Mouse (Mus musculus): ENCODE measurements at regions not wholly inside any gene's neighbourhood (a gene's known extent, or its start where the extent isn't known, plus 50 kb on each side); places are given as distances from the start of the nearest gene placed in this dataset.
"Not testable (repeated sequence)": the region's sequence is repeated elsewhere in the genome, so short reads cannot be mapped to it uniquely, and the experiment has no call there.

DNA sequence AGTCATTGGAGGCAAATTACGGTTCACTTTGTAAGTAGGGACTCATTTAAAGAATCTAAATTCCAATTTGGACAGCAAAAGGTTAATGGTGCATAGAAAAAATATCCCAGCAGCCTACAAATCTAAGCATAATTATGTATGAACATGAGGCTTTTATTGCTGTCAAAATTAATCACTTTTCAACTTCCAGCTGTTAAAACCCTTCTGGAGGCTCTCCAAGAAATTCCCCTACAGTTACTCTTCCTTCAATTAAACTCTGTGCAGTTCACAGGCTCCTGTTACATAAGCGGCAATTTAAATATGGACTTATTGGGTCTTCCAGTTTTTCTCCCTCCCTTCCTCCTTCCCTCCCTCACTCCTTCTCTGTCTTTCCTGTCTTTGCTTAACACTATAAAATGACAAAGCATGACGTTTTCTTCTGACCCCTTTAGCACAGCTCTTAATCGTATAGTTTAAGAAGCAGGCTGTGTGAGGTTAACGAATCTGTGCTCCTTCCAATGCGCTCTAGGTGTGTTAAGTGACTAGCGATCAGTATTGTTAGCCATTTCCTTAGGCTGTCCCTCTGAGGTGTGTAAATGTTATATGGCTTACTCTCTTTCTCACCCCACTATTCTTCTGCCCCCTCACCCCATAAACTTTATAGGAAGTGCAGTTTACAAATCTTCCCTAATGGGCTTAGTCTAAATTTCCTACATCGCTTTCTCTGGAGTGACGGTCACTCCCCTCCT is 247.0 kb downstream of the Enc1 start:
- no peak for DNase-seq (ENCODE audit: low read depth, low spot score)

DNA sequence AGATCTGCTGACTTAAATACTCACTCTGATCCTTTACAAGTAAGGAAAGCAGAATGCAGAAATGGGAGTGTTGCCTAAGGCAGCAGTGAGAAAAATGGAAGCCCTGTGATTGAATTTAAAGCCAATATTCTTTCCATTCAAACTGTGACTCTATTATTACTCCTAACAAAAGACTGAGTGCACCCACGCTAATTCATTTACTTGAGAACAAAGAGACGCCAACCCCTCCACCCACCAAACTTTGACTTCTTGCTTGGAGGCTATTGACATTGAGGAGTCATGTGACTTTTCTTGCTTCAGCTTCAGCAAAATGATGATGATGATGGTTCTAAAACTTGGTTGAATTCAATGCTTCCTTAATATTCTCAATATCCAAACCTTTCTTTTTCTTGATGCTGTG is 245.6 kb downstream of the Enc1 start:
- DNase-seq (ENCODE audit: low read depth, low spot score) = no peak

DNA sequence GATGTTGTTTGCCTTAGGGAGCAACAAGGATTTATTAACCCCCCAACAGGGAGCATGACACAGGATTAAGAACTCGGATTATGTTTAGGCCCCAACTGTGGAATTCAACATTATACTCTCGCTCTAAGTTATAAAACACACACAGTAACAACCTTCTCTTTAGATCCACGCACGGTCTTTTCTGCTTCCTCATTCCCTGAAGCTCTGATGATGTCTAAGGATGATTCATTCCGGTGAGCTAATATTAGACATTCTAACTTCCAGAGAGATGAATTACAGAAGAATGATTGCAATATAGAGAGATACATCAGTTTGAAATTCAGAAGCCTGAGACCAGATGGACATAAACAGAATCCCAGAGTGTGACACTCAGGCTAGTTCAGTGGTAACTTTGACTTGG is 245.0 kb downstream of the Enc1 start:
- DNase-seq (ENCODE audit: low read depth, low spot score) = no peak

DNA sequence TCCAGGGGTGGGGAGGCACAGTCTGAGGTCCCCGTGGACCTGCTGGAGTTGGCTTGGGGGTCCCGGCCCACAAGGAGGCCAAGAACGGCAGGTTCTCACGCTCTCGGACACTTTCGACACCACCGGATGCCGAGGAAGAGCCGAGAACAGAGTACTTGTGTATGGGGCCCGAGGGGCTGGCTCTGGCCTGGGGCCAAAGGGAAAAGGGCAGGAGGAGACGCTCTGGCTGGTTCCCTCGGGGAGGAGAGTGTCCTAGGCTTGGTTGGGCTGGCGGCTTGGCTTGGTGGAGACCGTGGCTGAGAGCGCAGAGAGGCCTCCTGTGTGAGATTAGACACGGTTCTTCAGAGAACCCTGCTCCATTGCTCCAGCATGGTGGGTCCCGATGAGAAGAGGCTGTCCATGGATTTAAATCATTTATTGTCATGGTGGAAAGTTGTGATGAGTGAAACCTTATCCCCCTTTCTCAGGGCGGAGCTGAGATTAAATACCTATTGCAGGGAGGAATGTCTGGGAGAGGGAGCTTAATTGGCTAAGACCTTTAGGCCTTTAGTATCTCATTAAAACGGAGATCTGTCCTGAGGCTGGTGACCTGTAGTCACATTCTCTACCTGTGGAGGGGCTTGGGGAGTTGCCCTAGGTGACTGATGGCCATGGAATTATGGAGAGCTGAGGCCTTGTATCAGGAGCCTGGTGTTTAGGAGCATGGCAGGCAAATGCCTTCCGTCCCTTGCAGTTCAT is 244.1 kb downstream of the Enc1 start:
- no peak for DNase-seq (ENCODE audit: low read depth, low spot score)

DNA sequence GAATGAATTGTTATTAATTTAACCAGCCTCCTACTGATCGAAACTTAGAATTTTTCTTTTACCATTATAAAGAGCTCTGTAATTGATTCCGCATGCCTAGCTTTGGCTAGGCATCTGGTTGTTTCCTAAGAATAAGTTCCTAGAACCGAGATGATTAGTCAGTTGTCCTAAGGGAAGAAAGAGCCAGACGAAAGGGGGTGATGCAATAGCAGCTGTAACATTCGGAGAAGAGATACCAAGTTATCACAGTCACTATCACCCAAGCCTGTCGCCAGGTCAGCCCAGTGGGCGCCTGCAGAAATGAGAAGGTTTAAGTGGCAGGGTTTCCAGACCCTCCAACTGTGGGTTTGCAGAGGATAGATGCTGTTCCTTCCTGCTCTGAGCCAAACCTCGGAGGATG is 242.8 kb downstream of the Enc1 start:
- DNase-seq (ENCODE audit: low read depth, low spot score) = no peak

DNA sequence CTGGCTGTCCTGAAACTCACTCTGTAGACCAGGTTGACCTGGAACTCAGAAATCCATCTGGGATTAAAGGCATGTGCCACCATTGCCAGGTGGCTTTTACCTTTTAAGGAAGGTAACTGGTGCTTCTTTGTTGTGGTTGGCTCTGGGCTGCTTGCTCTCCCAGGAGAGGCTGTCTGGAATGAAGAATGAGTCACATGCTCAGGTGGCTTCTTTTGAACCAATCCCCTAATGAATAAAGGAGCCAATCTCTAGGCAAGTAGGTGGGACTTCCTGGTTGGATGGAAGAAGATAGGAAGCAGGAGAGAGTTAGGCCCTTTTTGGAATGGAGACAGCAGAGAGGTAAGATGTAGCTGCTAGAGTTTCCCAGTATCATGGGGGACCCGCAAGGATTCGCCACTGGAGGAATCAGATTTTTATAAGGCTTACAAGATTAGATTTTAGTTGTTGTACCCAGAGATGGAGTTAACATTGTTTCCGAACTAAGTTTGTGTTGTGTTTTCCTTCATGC is 241.6 kb downstream of the Enc1 start:
- DNase-seq (ENCODE audit: low read depth, low spot score) = no peak

DNA sequence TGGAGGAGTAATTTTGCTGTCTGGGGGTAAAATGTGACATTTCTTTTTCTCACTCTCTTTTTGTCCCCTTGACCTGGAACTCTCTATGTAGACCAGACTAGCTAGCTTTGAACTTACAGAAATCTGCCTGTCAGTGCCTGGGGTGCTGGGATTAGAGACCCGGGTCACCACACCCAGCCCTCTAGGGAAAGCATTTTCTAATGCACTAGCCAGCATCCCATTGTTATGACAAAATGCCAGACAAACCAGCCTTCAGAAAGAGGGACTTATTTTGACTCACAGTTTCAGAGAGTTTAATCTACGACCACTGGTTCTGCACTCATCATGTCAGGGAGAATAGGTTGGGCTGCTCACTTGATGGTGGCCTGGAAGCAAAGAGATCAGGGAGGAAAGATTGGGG is 240.4 kb downstream of the Enc1 start:
- no peak for DNase-seq (ENCODE audit: low read depth, low spot score)

DNA sequence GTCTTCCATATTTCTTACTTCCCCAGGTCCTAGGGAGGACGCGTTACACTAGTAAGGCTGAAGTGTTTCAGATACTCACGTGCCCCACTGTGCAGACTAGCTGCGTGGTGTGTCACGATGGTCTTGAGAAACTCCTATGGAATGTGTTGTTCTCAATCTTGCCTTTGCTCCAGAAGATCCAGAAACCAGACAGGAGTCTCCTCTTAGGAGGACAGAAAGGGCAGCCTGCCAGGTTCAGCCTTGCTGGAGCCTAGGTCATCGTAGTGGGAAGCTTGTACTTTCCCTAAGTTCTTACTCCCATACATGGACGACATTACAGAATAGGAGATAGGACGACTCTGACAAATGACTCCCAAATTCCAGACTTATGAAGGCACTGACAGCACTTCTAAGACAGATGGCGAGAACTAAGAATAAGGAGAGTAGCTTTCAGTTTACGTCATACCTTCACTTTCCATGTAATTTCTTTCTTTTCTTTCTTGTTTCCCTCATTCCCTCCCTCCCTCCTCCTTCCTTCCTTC is 238.2 kb downstream of the Enc1 start:
- DNase-seq (ENCODE audit: low read depth, low spot score) = no peak

DNA sequence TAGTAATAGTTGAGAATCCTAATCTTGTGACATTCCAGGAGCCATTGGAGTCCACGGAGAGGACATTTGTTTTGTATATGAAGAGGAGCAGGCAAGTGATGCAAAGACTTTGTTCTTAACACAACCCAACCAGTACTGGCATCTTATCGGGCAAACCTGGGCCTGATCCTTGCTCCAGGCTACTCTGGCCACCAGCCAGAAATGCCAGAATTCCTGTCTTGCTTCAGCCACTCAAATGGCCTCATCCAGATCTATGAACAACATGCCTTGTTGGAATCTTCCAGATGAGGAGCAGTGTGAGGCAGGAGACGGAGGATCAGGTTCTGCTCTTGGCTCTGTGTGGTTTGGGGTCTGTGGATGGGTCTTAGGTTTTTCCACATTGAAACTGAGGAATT is 233.1 kb downstream of the Enc1 start:
- DNase-seq (ENCODE audit: low read depth, low spot score) = no peak

DNA sequence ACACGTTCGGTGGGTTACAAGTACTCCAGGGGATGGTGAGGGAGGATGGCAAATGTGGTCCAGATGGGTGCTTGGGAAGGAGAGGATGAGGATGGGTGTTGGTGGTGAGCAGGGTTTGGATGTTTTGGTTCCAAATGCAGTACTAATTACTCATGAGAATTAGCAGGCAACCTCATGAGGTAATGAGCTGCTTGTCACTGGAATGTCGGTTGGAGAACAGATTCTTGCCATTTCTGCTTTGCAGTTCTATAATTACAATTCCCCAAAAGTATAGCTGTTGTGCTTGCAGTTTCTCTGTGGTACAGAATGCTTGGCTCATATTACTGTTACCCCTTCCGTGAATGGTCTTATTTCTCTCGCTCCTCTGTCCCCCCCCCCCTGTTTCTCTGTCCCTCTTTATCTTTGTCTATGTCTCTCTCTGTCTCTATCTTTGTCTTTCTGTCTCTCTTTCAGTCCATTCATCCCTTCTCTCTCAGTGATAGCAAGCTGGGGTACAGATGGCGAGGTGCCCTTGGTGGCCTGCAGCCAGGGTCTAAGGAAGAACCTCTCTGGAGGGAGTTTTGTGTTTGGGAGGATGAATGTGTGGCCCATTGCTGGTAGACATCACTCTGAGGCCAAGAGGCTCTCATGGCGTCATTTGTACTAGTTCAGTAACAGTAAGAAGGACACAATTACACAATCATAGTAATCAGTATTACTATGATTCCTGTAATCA is 232.5 kb downstream of the Enc1 start:
- DNase-seq (ENCODE audit: low read depth, low spot score) = no peak

DNA sequence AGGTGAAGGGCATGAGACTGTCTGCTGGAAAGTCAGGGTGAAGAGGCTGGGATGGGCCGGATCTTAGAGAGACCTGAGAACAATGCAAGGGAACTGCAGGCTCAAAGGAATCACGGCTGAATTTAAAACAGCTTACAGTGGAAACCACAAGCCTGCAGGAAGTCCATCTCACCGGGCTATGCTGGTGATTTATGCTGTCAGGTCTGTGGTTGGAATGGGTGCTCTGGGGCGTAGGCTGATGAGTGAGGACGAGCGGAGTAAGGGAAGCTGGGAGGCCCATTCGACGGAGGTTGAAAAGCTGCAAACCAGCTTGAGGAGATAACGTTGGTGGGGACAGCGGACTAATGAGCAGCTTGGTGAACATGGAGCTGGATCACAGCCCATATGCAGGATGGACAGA is 229.1 kb downstream of the Enc1 start:
- DNase-seq (ENCODE audit: low read depth, low spot score) = peak; percentile 20

DNA sequence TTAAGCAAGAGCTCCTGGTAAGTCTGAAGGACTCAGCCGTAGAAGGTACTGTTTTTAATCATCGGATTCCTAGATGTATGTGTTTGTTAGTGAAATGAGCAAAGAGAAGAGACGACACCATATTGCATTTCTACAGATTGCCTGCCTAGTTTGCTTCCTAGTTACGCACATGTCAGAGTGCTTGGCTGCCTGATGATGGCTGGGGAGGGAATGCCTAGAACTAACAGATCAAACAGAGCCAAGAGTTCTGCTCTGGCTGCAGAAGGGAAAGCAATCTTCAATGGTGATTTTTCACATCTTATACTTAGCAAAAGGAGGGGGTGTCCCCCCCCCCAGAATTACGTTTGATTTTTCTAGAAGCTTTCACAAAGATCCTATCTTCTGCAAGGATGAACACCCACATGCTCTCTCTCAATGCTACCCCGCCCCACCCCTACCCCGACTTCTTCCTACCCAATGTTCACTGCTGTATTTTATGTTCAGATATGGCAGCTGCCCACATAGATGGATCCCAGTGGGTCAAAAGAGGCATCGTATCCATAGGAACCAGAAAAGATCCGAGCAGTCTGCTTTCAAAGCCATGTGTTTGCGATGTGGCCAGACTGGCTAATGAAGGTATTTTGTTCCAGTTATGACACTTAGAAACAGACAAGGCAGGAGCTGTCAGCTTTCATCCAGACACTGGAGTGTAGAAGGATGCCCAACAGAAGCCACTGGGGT is 228.1 kb downstream of the Enc1 start:
- DNase-seq (ENCODE audit: low read depth, low spot score) = no peak

DNA sequence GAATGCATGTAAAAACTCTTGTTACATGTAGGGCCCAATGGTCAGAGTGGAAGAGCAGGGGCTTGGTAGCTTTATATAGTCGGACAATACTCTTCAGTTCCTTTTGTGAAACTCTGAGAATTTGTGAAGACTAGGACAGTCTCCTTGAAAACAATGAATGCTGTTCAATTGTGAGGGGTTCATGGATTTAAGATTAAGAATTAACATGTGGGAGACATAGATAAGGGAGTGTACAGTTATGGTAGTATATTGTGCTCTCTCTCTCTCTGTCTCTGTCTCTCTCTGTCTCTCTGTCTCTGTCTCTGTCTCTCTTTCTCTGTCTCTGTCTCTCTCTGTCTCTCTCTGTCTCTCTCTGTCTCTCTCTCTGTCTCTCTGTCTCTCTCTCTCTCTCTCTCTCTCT is 225.7 kb downstream of the Enc1 start:
- DNase-seq (ENCODE audit: low read depth, low spot score) = not testable (repeated sequence)

DNA sequence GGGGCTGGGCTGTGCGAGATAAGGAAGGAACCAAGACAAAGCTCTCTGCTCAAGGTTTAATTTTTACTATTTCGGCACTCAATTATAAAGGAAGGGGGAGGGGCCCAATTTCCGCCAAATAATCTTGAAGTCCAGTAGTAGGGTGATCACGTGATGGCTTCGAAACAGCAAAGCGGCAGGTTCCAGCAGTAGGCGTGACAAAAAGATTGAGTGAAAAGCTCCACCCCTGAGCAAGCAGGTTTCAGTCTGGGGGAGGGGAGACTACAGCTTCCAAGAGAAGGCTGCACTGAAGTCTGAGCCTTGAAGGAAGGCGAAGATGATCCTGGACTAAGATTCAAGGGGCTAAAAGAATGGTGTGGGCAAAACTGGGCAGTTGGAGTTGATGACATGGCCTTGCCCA is 222.9 kb downstream of the Enc1 start:
- DNase-seq (ENCODE audit: low read depth, low spot score) = no peak

DNA sequence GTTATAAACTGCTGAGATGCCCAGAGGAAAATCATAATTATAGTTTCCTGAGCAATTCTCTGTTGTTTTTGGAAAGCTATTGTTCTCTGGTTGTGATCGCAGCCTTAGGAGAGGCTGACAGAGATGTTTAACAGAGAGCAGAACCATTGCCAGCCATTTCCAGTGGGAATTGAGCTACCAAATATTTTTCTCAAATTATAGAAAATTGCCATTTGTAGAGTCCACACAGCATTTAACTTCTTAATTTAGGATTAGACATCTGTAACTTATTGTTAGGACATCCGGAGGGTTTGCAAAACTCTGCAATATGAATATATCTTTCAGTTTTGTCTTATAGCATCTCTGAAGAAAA is 222.0 kb downstream of the Enc1 start:
- no peak for DNase-seq (ENCODE audit: low read depth, low spot score)

DNA sequence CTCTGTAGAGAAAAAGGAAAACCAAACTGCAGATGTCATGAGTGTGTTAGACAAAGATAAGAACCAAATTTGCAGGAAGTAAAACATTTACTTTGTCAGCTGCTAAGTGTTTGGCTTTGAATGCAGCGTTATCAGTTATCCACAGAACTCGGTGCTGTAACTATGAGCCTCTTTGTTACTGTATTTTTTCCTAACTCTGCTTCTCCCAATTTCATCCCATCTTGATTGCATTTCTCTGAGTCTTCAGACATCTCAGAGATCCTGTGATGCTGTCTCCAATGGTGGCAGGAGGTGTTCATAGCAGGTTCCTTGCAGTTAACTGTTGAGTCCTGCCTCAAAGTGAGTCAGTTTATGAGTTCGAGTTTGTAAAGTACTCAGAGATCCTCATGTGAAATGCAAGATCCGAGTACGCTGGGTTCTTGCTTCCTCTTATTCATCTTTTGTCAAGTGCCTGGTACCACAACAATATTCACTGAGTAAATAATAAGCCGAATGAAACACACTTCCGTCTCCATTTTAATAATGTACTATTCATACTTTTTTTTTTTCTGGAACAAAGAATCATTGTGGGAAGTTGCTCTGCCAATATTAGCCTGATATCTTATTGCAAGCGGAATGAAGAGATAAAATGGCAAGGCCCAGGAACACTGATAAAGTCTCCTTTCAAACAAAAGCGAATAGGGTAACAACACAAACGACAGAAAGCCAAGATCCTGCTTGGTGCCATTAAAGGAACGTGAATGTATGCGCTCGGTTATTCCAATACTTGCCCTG is 221.4 kb downstream of the Enc1 start:
- no peak for DNase-seq (ENCODE audit: low read depth, low spot score)

DNA sequence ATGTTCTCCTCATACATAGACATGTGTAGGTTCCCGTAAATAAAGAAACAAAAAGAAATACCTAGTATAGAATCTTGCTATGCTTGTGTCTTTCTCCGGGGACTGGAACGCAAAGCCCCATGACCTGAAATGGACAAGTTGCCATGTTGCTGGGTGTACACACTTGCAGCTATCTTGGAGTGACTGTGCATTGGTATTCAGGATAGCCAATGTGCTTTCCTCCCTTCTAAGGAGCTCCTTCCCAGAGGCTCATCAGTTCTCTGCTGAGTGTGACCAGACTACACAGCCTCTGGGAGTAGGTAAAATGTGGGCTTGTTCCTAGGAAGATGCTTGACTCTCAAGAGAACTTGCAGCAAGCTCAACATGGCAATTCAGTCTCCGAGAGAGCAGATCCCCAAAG is 220.3 kb downstream of the Enc1 start:
- DNase-seq (ENCODE audit: low read depth, low spot score) = no peak

DNA sequence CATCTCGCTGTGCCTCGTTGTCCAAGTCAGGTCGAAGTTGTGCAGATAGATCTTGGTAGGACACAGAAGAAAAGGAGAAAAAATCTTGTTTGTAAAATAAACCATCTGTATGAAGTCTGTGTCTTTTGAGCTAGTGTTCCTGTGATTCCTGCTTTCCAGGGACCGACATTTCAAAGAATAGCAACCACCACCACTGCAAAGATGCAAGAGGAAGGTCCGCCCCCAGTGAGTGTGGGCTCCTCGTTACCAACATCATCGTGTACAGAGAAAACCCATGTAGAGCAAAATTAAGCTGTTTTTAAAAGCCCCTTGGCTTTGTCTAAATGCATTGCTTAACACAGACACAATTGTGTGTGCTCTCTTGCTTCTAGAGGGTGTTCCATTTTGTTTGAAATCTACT is 218.2 kb downstream of the Enc1 start:
- DNase-seq (ENCODE audit: low read depth, low spot score) = no peak

DNA sequence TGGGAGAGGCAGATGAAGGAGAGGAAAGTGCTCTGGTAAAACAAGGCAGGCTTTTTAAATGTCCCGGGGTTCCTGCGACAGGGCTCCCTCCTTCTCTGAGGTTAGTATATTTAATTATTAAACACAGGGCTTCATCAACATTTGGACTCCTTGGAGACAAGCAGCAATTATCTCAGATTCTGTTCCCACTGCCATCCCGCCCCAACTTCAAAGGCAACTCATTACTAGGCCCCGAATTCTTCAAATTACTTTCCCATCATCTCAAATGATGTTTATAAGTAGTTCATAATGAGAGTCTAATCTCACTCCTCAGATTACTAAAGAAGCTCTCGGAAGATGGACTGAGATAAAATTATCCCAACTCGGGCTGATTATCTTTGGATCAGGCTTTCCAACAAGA is 215.1 kb downstream of the Enc1 start:
- DNase-seq (ENCODE audit: low read depth, low spot score) = no peak

DNA sequence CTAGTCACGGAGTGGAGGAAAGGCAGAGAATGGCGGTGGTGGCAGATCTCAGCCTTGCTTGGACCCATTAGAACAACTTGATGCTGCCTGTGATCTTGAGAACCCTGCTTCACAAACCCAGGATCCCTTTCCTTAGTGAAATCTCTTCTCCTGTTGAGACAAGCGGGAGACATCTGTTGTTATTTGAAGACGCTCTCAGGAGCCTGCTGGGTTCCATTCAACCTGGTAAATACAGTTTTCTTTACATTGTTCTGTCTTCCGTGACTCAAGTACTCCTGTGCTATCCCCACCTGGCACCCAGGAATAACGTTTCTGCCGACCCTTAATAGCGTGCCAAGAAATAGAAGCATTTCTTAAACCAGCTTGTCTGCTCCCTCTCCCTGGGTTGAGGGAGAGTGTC is 213.8 kb downstream of the Enc1 start:
- DNase-seq (ENCODE audit: low read depth, low spot score) = no peak

DNA sequence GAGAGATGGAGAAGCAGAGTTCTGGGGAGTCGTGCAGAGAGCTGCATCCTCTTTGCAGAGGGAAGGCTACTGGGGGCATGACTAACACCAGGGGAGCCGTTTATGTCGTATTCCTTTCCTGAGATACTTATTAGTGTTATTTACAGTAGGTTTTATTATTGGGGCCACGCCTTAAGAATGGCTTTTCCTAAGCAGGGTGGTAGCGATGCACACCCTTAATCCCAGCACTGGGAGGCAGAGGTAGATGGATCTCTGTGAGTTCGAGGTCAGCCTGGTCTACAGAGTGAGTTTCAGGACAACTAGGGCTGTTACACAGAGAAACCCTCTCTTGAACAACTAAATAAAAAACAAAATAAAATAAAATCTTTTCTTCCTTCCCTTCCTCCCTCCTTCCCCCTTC is 212.6 kb downstream of the Enc1 start:
- DNase-seq (ENCODE audit: low read depth, low spot score) = no peak

Measured in CD4-positive helper T cell, adult 2 months (primary cell).